Comparison of ENCODE assay signal across 8 mouse cellular contexts in the genomic region with DNA sequence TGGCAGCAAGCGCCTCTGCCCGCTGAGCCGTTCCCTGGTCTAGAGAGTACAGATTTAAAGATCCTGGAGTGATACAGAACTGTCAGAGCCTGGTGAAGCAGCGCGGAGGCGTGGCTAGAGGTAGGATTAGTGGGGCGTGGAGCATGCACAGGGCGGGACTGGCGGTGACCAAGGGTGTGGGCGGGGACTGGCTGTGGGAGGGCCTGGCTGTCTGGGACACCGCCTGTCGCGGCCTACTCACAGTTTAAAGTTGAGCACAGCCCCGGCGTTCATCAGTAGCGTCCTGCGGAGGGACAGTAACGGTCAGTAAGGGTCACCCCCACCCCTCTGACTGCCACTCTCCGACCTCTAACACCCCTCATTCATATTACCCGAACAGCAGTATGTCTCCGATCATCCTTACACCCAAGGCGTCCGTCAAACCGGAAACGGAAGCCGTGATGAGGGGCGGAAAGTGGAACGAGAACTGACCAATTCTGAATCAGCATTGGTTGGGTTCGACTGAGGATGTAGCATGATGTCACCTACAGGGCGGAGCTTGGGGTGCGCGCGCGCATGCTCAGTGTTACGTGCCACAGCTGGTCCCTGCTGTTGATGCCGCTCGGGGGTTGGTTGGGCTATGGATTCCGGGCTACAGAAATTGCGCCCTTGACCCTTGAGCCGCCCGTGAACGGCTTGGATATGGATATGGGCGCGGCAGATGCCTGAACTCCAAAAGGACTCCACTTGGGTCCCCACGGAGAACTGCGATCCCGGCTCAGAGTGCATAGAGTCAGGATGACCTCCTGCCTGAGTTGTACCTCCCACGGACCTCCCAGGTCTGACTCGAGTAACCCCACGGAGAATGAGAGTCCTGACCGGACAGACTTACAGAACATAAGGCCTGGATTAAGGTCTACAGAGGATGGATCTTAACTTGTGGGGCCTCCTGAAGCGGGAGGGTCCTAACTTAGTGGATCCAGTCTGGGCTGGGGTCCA. TPM values are rescaled to one million over a fixed set of nuclear protein-coding genes. Genes with fewer than 3 reads are reported as not detected.
DNase-seq lines count a peak whose midpoint lies in the region; ATAC-seq and TF ChIP-seq lines count a peak whose summit lies in the region.

A gene (minus strand): TSS at position 456 of the 978 bp plus-strand sequence.

- peak within 1 kb of the TSS; percentile 87 for H3K9ac ChIP-seq in ES-E14 (ENCODE audit: insufficient read depth, low read depth, low read length, poor library complexity, severe bottlenecking)
- H3K9ac ChIP-seq in forebrain, embryonic 15.5 days (replicated peaks): peak within 1 kb of the TSS; percentile 66

- peak; percentile 84; the same call in 1 of the 2 replicates for TF ChIP-seq POLR2A in lung, adult 2 months (IDR thresholded peaks at IDR 0.05; ENCODE audit: borderline replicate concordance, extremely low read depth, low read depth, low read length)

- ATAC-seq in forebrain, embryonic 15.5 days (replicated peaks): peak; percentile 97
- peak; percentile 88 for ATAC-seq in neutrophil, adult 5-6 weeks (ENCODE audit: extremely low read depth, insufficient number of reproducible peaks, low FRiP score, poor library complexity, severe bottlenecking)

- peaks cover 27% of the 10 kb centered on the region for H3K36me3 ChIP-seq in ES-E14 (ENCODE audit: control insufficient read depth, insufficient read depth, low read length, poor library complexity, severe bottlenecking)
- peaks cover 31% of the 10 kb centered on the region for H3K36me3 ChIP-seq in forebrain, embryonic 15.5 days

- under 1% methylated on average over 51 of the region's 52 CpGs for WGBS in forebrain, embryonic 15.5 days
- WGBS in lung, adult 2 months: under 1% methylated on average over 52 of the region's 52 CpGs

- peak within 1 kb of the TSS; percentile 78 for H3K27ac ChIP-seq in ES-E14 (ENCODE audit: insufficient read depth, low read depth, low read length, poor library complexity, severe bottlenecking)
- H3K27ac ChIP-seq in forebrain, embryonic 15.5 days (replicated peaks): peak within 1 kb of the TSS; percentile 88

- DNase-seq in ES-E14 (ENCODE audit: low read depth, low spot score): peak; percentile 98
- DNase-seq in cerebellum, adult 11-12 months: peak; percentile 97
- DNase-seq in heart, postnatal 25 days (ENCODE audit: low spot score): peak; percentile 98
- peak; percentile 95 to 99 for DNase-seq in layer of hippocampus, adult 18-20 months (ENCODE audit: low spot score in 2 of 2)
- DNase-seq in lung, adult 2 months: peak; percentile 99
- peak; percentile 97 for DNase-seq in thymus, adult 18-20 months

- peak within 1 kb of the TSS; percentile 97 for H3K4me2 ChIP-seq in forebrain, embryonic 15.5 days (replicated peaks)

- TF ChIP-seq CTCF in lung, adult 2 months (IDR thresholded peaks at IDR 0.05; ENCODE audit: insufficient read depth, low read length): no peak

- peak within 1 kb of the TSS; percentile 81 to 100 for H3K4me3 ChIP-seq in ES-E14 (ENCODE audit: insufficient read depth in 1 of 2, low read depth in 1 of 2, low read length in 2 of 2, poor library complexity in 1 of 2, severe bottlenecking in 1 of 2)
- H3K4me3 ChIP-seq in forebrain, embryonic 15.5 days: peak within 1 kb of the TSS; percentile 53
- H3K4me3 ChIP-seq in lung, adult 2 months (replicated peaks; ENCODE audit: extremely low read depth, low read depth, low read length): peak within 1 kb of the TSS; percentile 94

- in situ Hi-C loops in ES-E14 (cut with MboI; ENCODE audit: low sequenced_read_pairs in 2 of 2, unreplicated experiment in 2 of 2): no loop called here

- intact Hi-C loops in heart, postnatal 25 days (cut with DNase I): loop anchor here (1.0 kb wide), 1 partner anchor 23 kb away; a partner anchor contains a TSS

- H3K27me3 ChIP-seq in forebrain, embryonic 15.5 days: no peaks in the 10 kb centered on the region

- H3K9me3 ChIP-seq in ES-E14 (ENCODE audit: control insufficient read depth, insufficient read depth, low read depth, low read length): no peaks in the 10 kb centered on the region
- H3K9me3 ChIP-seq in forebrain, embryonic 15.5 days: no peaks in the 10 kb centered on the region

- peaks cover 6 to 8% of the 10 kb centered on the region in 2 experiments; a peak in 2 of 4 replicates for H3K4me1 ChIP-seq in ES-E14 (ENCODE audit: control insufficient read depth in 2 of 2, insufficient read depth in 2 of 2, low read length in 2 of 2, poor library complexity in 1 of 2)
- H3K4me1 ChIP-seq in forebrain, embryonic 15.5 days: peaks cover 37% of the 10 kb centered on the region
- H3K4me1 ChIP-seq in lung, adult 2 months (ENCODE audit: control insufficient read depth, insufficient read depth, low read length): peaks cover 7% of the 10 kb centered on the region

TF ChIP-seq in ES-E14, 5 proteins besides CTCF, POLR2A, EP300 and RAD21:
- peak; percentile 51; the same call in 1 of the 2 replicates for TF ChIP-seq MAFK (IDR thresholded peaks at IDR 0.05; ENCODE audit: insufficient read depth, low read depth, low read length)
- no peak for TF ChIP-seq ZC3H11A (IDR thresholded peaks at IDR 0.05; ENCODE audit: borderline replicate concordance, low read depth, low read length)
- peak; percentile 63; the same call in 1 of the 2 replicates for TF ChIP-seq HCFC1 (IDR thresholded peaks at IDR 0.05; ENCODE audit: borderline replicate concordance, insufficient read depth, low read length)

RNA-seq across cellular contexts. Expression of the gene that starts here (rescaled TPM):
- total RNA-seq in ES-E14 (2012; rRNA removed): 45.2 and 50.1 TPM in 2 replicates
- 127 and 128 TPM in 2 replicates for polyA plus RNA-seq in forebrain, embryonic 15.5 days (2015; fragmentation: Nextera tagmentation; extraction: Ambion mirVana)
- total RNA-seq in heart, postnatal 25 days (2021): 100 to 1,000 TPM; 125 to 134 TPM
- 100 to 1,000 TPM in 1 of 2 experiments, 10 to 100 TPM in 1; 99.8 to 103 TPM for total RNA-seq in layer of hippocampus, adult 18-20 months (2021)
- 42.2 and 48.3 TPM in 2 replicates for polyA plus RNA-seq in lung, adult 2 months (2012; rRNA removed)
- 36.3 and 46.4 TPM in 2 replicates for total RNA-seq in neutrophil, adult 5-6 weeks (2017)

Comparison
In these comparisons a context has a peak if more than half of its experiments do, and no peak if none do; other contexts are left out.
1. Peak in every context shown above with its lines: DNase-seq, ATAC-seq, H3K4me3 ChIP-seq and H3K27ac ChIP-seq.